Mouse (Mus musculus) E14TG2a.4 (cell line): ENCODE measurements around the gene Fdx1l.

ENCODE experiments used
- CTCF ChIP-seq: conservative IDR thresholded peaks from 2 replicates; pipeline ENCODE4 v1.5.1; 2014; ENCODE audit warnings: low read length
- POU5F1 ChIP-seq: IDR thresholded peaks from 2 replicates; pipeline ENCODE4 v1.6.1; 2014; ENCODE audit warnings: low read length, borderline replicate concordance

- TF ChIP-seq CTCF, result no peak
- no peak for TF ChIP-seq POU5F1
Observed at GRCm38 (mm10) chr9:21107607-21108237, 34.3 kb upstream of the Fdx1l start.
